Mouse (Mus musculus) hindbrain, embryonic 14.5 days (tissue): ENCODE measurements around the gene Chd2. TPM values are rescaled to one million over a fixed set of nuclear protein-coding genes. Genes with fewer than 3 reads are reported as not detected.
A peak's percentile ranks its signal among the peaks of the same experiment; 100 is the strongest.

Experiments used
- ATAC-seq: fragments of 200-750 bp; cut with Nextera tagmentation; 2 replicates; pipeline ENCODE4 v1.8.0; 2017; ENCODE audit warnings: moderate number of reproducible peaks, mild to moderate bottlenecking, moderate TSS enrichment, moderate library complexity; ENCODE audit not compliant: low FRiP score
- DNase-seq: peaks from one replicate; pipeline ENCODE4 v3.0.0-alpha.2; 2015; ENCODE audit warnings: low spot score
- H3K27ac ChIP-seq: fragments of 300-500 bp; sonication (generic); 2 replicates; pipeline ENCODE4 v1.5.1; 2014; ENCODE audit warnings: mild to moderate bottlenecking, moderate library complexity
- H3K27me3 ChIP-seq: fragments of 300-500 bp; sonication (generic); 2 replicates; pipeline ENCODE4 v1.6.1; 2014; ENCODE audit warnings: mild to moderate bottlenecking, low read length, mixed read lengths; ENCODE audit not compliant: control insufficient read depth, insufficient read depth
- H3K36me3 ChIP-seq: fragments of 300-500 bp; sonication (generic); replicated peaks from 2 replicates; pipeline ENCODE4 v1.6.1; 2014; ENCODE audit not compliant: control insufficient read depth, insufficient read depth
- H3K4me1 ChIP-seq: fragments of 300-500 bp; sonication (generic); replicated peaks from 2 replicates; pipeline ENCODE4 v1.6.1; 2014; ENCODE audit warnings: antibody characterized with exemption, low read length, mixed read lengths; ENCODE audit not compliant: control insufficient read depth, insufficient read depth
- H3K4me2 ChIP-seq: fragments of 300-500 bp; sonication (generic); replicated peaks from 2 replicates; pipeline ENCODE4 v1.6.1; 2014; ENCODE audit warnings: mild to moderate bottlenecking, moderate library complexity
- H3K4me3 ChIP-seq: fragments of 300-500 bp; sonication (generic); replicated peaks from 2 replicates; pipeline ENCODE4 v1.5.1; 2014; ENCODE audit warnings: mild to moderate bottlenecking, low read length
- H3K9ac ChIP-seq: fragments of 300-500 bp; sonication (generic); 2 replicates; pipeline ENCODE4 v1.6.1; 2014
- H3K9me3 ChIP-seq: fragments of 300-500 bp; sonication (generic); 2 replicates; pipeline ENCODE4 v1.6.1; 2016; ENCODE audit warnings: low read length; ENCODE audit not compliant: control insufficient read depth
- WGBS: fragments of 180-500 bp; shearing (Covaris S2); extraction: QIAGEN DNeasy Blood & Tissue Kit; methylation state at CpG from one replicate; pipeline ENCODE4 v1.1.7; 2014; 5-methylcytosine and 5-hydroxymethylcytosine counted together
- polyA plus RNA-seq: library from polyadenylated mRNA; unstranded; fragments of >200 nt; fragmentation: Nextera tagmentation; extraction: Ambion mirVana; gene quantifications from 2 replicates; pipeline ENCODE4 v1.2.1, GENCODE M21; 2014

The Chd2 gene
- polyA plus RNA-seq = 35.6 and 42.3 TPM in 2 replicates

GRCm38 (mm10) chr7:73541412-73542130 lies at the start of gene Chd2:
Gene Chd2 (minus strand): TSS chr7:73541830.
- Histone ChIP-seq H3K27me3 (no peaks in the 10 kb centered on the region), H3K4me1 (peaks cover 16% of the 10 kb centered on the region), H3K27ac (peak within 1 kb of the TSS; percentile 99), H3K4me3 (peak within 1 kb of the TSS; percentile 74), H3K4me2 (peak within 1 kb of the TSS; percentile 87), H3K36me3 (peaks cover 12% of the 10 kb centered on the region), H3K9ac (peak within 1 kb of the TSS; percentile 95), H3K9me3 (no peaks in the 10 kb centered on the region)
- ATAC-seq = peak; percentile 31; the same call in 1 of the 2 replicates
- WGBS = 0% methylated on average over 15 of the region's 15 CpGs
- peak; percentile 76 for DNase-seq

GRCm38 (mm10) chr7:73590757-73591156 lies 49.1 kb upstream of the Chd2 start:
- Histone ChIP-seq H3K9me3 (no peaks in the 10 kb centered on the region), H3K27me3 (no peaks in the 10 kb centered on the region), H3K4me2 (no peak overlapping the region), H3K9ac (no peak overlapping the region), H3K27ac (no peak overlapping the region), H3K4me3 (no peak overlapping the region), H3K36me3 (no peaks in the 10 kb centered on the region), H3K4me1 (peaks cover 12% of the 10 kb centered on the region)
- DNase-seq (no peak), ATAC-seq (no peak)
- WGBS = 96% methylated on average over 5 of the region's 5 CpGs

- peak; percentile 40 for DNase-seq
- Histone ChIP-seq H3K9me3 (no peaks in the 10 kb centered on the region), H3K36me3 (no peaks in the 10 kb centered on the region), H3K27me3 (no peaks in the 10 kb centered on the region), H3K4me3 (no peak overlapping the region), H3K4me1 (peaks cover 15% of the 10 kb centered on the region), H3K4me2 (peak overlapping the region; percentile 36), H3K27ac (peak overlapping the region; percentile 74), H3K9ac (peak overlapping the region; percentile 40)
- 49% methylated on average over 14 of the region's 14 CpGs for WGBS
- ATAC-seq = no peak
Measured at GRCm38 (mm10) chr7:73589208-73589771, 47.7 kb upstream of the Chd2 start.

- no peak overlapping the region for H3K4me2 ChIP-seq
- H3K4me3 ChIP-seq = no peak overlapping the region
- DNase-seq = no peak
- H3K27ac ChIP-seq = no peak overlapping the region
- WGBS = 85% methylated on average over 8 of the region's 8 CpGs
- H3K9ac ChIP-seq = no peak overlapping the region
- no peaks in the 10 kb centered on the region for H3K27me3 ChIP-seq
- H3K4me1 ChIP-seq = peaks cover 19% of the 10 kb centered on the region
- no peaks in the 10 kb centered on the region for H3K36me3 ChIP-seq
- ATAC-seq = no peak
- no peaks in the 10 kb centered on the region for H3K9me3 ChIP-seq
Measured at GRCm38 (mm10) chr7:73588351-73588906, 46.8 kb upstream of the Chd2 start.

GRCm38 (mm10) chr7:73586717-73587116 lies 45.1 kb upstream of the Chd2 start:
- ATAC-seq = no peak
- H3K27me3 ChIP-seq = no peaks in the 10 kb centered on the region
- no peaks in the 10 kb centered on the region for H3K9me3 ChIP-seq
- 89% methylated on average over 6 of the region's 6 CpGs for WGBS
- H3K4me1 ChIP-seq = peaks cover 19% of the 10 kb centered on the region
- no peak overlapping the region for H3K4me2 ChIP-seq
- no peaks in the 10 kb centered on the region for H3K36me3 ChIP-seq
- no peak overlapping the region for H3K4me3 ChIP-seq
- no peak for DNase-seq
- H3K27ac ChIP-seq = no peak overlapping the region
- no peak overlapping the region for H3K9ac ChIP-seq

GRCm38 (mm10) chr7:73586206-73586605 lies 44.6 kb upstream of the Chd2 start:
- 73% methylated on average over 11 of the region's 11 CpGs for WGBS
- Histone ChIP-seq H3K27ac (no peak overlapping the region), H3K9ac (no peak overlapping the region), H3K36me3 (no peaks in the 10 kb centered on the region), H3K27me3 (no peaks in the 10 kb centered on the region), H3K9me3 (no peaks in the 10 kb centered on the region), H3K4me2 (no peak overlapping the region), H3K4me3 (no peak overlapping the region), H3K4me1 (peaks cover 19% of the 10 kb centered on the region)
- no peak for DNase-seq
- ATAC-seq = no peak

- DNase-seq (no peak), ATAC-seq (no peak)
- Histone ChIP-seq H3K9me3 (no peaks in the 10 kb centered on the region), H3K4me3 (no peak overlapping the region), H3K36me3 (no peaks in the 10 kb centered on the region), H3K27ac (peak overlapping the region; percentile 76), H3K27me3 (no peaks in the 10 kb centered on the region), H3K4me1 (peaks cover 19% of the 10 kb centered on the region), H3K9ac (no peak overlapping the region), H3K4me2 (no peak overlapping the region)
- 78% methylated on average over 21 of the region's 22 CpGs for WGBS
Measured at GRCm38 (mm10) chr7:73585114-73586032, 43.7 kb upstream of the Chd2 start.

GRCm38 (mm10) chr7:73584009-73584995 lies 42.7 kb upstream of the Chd2 start:
- Histone ChIP-seq H3K9me3 (no peaks in the 10 kb centered on the region), H3K4me1 (peaks cover 19% of the 10 kb centered on the region), H3K9ac (no peak overlapping the region), H3K4me3 (no peak overlapping the region), H3K4me2 (0 out of 2 replicates have a peak overlapping the region, but pooled peaks have one; percentile 10), H3K36me3 (no peaks in the 10 kb centered on the region), H3K27me3 (no peaks in the 10 kb centered on the region), H3K27ac (peak overlapping the region; percentile 76)
- 27% methylated on average over 13 of the region's 13 CpGs for WGBS
- DNase-seq = peak; percentile 56
- peak; percentile 63; the same call in 1 of the 2 replicates for ATAC-seq
